Mouse (Mus musculus): ENCODE results near the gene Olfr492. TPM values are rescaled to one million over a fixed set of nuclear protein-coding genes. Genes with fewer than 3 reads are reported as not detected.

Gene Olfr492
- not detected in 2 replicates for polyA plus RNA-seq (2014; fragmentation: Nextera tagmentation; extraction: Ambion mirVana)

DNA sequence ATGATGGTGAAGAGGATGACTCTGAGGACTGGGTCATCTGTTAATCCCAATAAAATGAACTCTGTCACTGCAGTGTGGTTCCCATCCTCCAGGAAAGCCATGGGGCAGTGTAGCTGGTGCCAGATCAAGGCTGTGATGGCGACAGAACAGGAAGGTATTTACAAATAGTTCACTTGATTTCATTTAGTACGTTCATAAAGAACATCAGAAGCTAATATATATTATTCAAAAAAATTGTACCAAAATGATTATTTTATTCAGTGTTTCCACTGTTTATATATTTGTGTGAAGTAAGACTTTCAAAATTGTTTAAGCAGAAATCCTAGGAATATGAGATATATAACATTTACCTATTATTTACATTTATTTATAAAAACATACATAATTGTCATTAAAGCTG lies at the start of gene Olfr492:
Olfr492 (minus strand) TSS at position 101 of the 400 bp plus-strand sequence.
- H3K9ac ChIP-seq (replicated peaks; ENCODE audit: low read depth, low read length), result no peak within 1 kb of the TSS
- H3K4me1 ChIP-seq (ENCODE audit: control insufficient read depth, insufficient read depth, low read length), result no peaks in the 10 kb centered on the region
- H3K4me2 ChIP-seq (ENCODE audit: low read depth, low read length), result no peak within 1 kb of the TSS
- no peak for ATAC-seq (ENCODE audit: low read depth)
- no peak within 1 kb of the TSS for H3K4me3 ChIP-seq (ENCODE audit: low read depth, low read length)
- no peak within 1 kb of the TSS for H3K27ac ChIP-seq (ENCODE audit: low read depth, low read length)
- no peaks in the 10 kb centered on the region for H3K9me3 ChIP-seq (ENCODE audit: control insufficient read depth, low read length)
- WGBS, result 83% methylated on average over 2 of the region's 2 CpGs
- no peaks in the 10 kb centered on the region for H3K27me3 ChIP-seq (ENCODE audit: control insufficient read depth, insufficient read depth, low read length)
- H3K36me3 ChIP-seq (ENCODE audit: control insufficient read depth, insufficient read depth, low read length), result no peaks in the 10 kb centered on the region

DNA sequence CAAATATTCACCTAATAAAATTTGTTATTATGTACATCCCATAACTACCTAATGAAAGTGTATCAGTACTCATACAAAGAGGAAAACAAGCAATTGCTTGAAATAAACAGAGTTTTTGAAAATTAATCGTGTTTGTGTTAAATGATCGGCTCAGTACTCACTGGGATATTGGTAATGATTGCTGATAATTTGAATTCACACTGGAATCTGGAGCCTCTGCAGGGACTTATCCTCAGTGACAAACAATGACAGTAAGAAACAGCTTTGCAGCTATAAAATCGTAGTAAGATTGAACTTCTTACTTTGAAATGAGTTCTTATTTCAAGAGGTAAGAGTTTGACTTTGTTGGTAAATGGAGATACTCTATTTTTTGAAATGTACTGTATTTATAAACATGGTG lies 41.6 kb upstream of the Olfr492 start, which contains the start of gene Olfr494:
Olfr494 (plus strand) TSS at position 301 of the 400 bp plus-strand sequence.
- H3K4me1 ChIP-seq (ENCODE audit: control insufficient read depth, insufficient read depth, low read length), result no peaks in the 10 kb centered on the region
- no peak within 1 kb of the TSS for H3K9ac ChIP-seq (replicated peaks; ENCODE audit: low read depth, low read length)
- ATAC-seq (ENCODE audit: low read depth), result no peak
- H3K27me3 ChIP-seq (ENCODE audit: control insufficient read depth, insufficient read depth, low read length), result no peaks in the 10 kb centered on the region
- H3K4me2 ChIP-seq (ENCODE audit: low read depth, low read length), result no peak within 1 kb of the TSS
- H3K36me3 ChIP-seq (ENCODE audit: control insufficient read depth, insufficient read depth, low read length), result no peaks in the 10 kb centered on the region
- no peak within 1 kb of the TSS for H3K4me3 ChIP-seq (ENCODE audit: low read depth, low read length)
- H3K9me3 ChIP-seq (ENCODE audit: control insufficient read depth, low read length), result no peaks in the 10 kb centered on the region
- WGBS, result 88% methylated on average over 3 of the region's 3 CpGs
- no peak within 1 kb of the TSS for H3K27ac ChIP-seq (ENCODE audit: low read depth, low read length)

DNA sequence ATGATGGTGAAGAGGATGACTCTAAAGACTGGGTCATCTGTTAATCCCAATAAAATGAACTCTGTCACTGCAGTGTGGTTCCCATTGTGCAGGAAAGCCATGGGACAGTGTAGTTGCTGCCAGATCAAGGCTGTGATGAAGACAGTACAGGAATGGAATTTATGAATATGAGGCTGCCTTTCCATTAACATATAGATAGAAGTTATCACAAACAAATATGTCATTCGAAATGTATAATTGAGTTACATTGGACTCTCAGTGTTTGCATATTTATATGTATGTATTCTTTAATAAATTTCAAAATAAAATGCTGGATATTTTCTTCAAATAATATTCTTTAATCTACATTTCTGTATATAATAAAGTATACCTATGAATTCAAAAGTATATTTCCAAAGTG lies 23.4 kb upstream of the Olfr492 start, which contains the start of gene Olfr493:
Olfr493 (minus strand) TSS at position 101 of the 400 bp plus-strand sequence.
- no peak for ATAC-seq (ENCODE audit: low read depth)
- Histone ChIP-seq H3K9me3 (ENCODE audit: control insufficient read depth, low read length) (no peaks in the 10 kb centered on the region), H3K36me3 (ENCODE audit: control insufficient read depth, insufficient read depth, low read length) (no peaks in the 10 kb centered on the region), H3K4me3 (ENCODE audit: low read depth, low read length) (no peak within 1 kb of the TSS), H3K9ac (replicated peaks; ENCODE audit: low read depth, low read length) (no peak within 1 kb of the TSS), H3K4me2 (ENCODE audit: low read depth, low read length) (no peak within 1 kb of the TSS), H3K27ac (ENCODE audit: low read depth, low read length) (no peak within 1 kb of the TSS), H3K4me1 (ENCODE audit: control insufficient read depth, insufficient read depth, low read length) (no peaks in the 10 kb centered on the region), H3K27me3 (ENCODE audit: control insufficient read depth, insufficient read depth, low read length) (no peaks in the 10 kb centered on the region)
- WGBS, result 80% methylated on average over 1 of the region's 1 CpGs

DNA sequence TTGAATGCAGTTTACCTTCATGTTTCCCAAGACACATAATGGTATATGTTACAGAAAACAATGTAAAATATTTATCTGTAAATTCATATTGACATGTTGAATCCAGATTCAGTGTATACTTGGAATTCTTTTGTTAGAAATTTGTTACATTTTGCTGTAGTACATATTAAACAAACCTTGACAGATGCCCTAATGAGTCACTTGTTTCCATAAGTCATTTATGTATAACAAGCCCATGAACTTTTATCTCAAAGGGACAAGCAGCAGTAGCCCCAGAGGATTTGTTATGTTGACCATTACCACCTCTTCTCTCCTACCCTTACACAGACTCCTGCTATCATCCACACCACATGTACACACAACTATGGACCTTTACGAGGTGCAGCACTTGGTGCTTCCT lies 10.3 kb downstream of the Olfr492 start, which contains the start of gene Olfr491:
Olfr491 (plus strand) TSS at position 301 of the 400 bp plus-strand sequence.
- no peak within 1 kb of the TSS for H3K27ac ChIP-seq (ENCODE audit: low read depth, low read length)
- ATAC-seq (ENCODE audit: low read depth), result no peak
- H3K4me3 ChIP-seq (ENCODE audit: low read depth, low read length), result no peak within 1 kb of the TSS
- no peak within 1 kb of the TSS for H3K4me2 ChIP-seq (ENCODE audit: low read depth, low read length)
- H3K4me1 ChIP-seq (ENCODE audit: control insufficient read depth, insufficient read depth, low read length), result no peaks in the 10 kb centered on the region
- H3K27me3 ChIP-seq (ENCODE audit: control insufficient read depth, insufficient read depth, low read length), result no peaks in the 10 kb centered on the region
- WGBS, result 70% methylated on average over 1 of the region's 1 CpGs
- no peak within 1 kb of the TSS for H3K9ac ChIP-seq (replicated peaks; ENCODE audit: low read depth, low read length)
- no peaks in the 10 kb centered on the region for H3K36me3 ChIP-seq (ENCODE audit: control insufficient read depth, insufficient read depth, low read length)
- no peaks in the 10 kb centered on the region for H3K9me3 ChIP-seq (ENCODE audit: control insufficient read depth, low read length)

DNA sequence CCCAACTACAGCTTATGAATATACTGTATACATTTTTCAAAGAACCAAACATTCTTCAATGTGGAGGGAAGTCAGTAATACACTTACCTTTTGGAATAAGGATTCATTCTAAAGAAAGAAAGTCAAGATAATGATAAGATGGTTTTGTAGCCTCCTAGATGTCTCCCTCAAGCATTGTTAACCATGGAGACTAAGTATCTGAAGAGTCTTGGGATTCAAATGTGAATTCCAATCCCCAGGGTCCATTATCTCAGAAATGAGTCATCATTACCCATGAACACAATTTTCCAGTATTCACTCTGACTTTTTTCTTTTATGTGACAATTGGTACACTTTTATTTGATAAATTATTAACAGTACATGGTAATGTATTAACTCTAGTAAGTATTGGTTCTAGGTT lies 34.6 kb downstream of the Olfr492 start, which contains the start of gene Olfr490:
Olfr490 (minus strand) TSS at position 101 of the 400 bp plus-strand sequence.
- Histone ChIP-seq H3K4me2 (ENCODE audit: low read depth, low read length) (no peak within 1 kb of the TSS), H3K4me3 (ENCODE audit: low read depth, low read length) (no peak within 1 kb of the TSS), H3K27me3 (ENCODE audit: control insufficient read depth, insufficient read depth, low read length) (no peaks in the 10 kb centered on the region), H3K36me3 (ENCODE audit: control insufficient read depth, insufficient read depth, low read length) (no peaks in the 10 kb centered on the region), H3K9me3 (ENCODE audit: control insufficient read depth, low read length) (no peaks in the 10 kb centered on the region), H3K4me1 (ENCODE audit: control insufficient read depth, insufficient read depth, low read length) (no peaks in the 10 kb centered on the region), H3K27ac (ENCODE audit: low read depth, low read length) (no peak within 1 kb of the TSS), H3K9ac (replicated peaks; ENCODE audit: low read depth, low read length) (no peak within 1 kb of the TSS)
- no peak for ATAC-seq (ENCODE audit: low read depth)

Other genes with a start within 250 kb of the Olfr492 start
- not detected in 2 replicates for gene Olfr481, start 243.8 kb downstream of the Olfr492 start, polyA plus RNA-seq (2014; fragmentation: Nextera tagmentation; extraction: Ambion mirVana)
- not detected in 2 replicates for gene Olfr482, start 226.1 kb downstream of the Olfr492 start, polyA plus RNA-seq (2014; fragmentation: Nextera tagmentation; extraction: Ambion mirVana)
- gene Olfr483, start 222.8 kb downstream of the Olfr492 start, polyA plus RNA-seq (2014; fragmentation: Nextera tagmentation; extraction: Ambion mirVana), result not detected in 2 replicates
- not detected in 2 replicates for gene Olfr484, start 196.2 kb downstream of the Olfr492 start, polyA plus RNA-seq (2014; fragmentation: Nextera tagmentation; extraction: Ambion mirVana)
- not detected in 2 replicates for gene Olfr485, start 163.8 kb downstream of the Olfr492 start, polyA plus RNA-seq (2014; fragmentation: Nextera tagmentation; extraction: Ambion mirVana)
- not detected in 2 replicates for gene Olfr486, start 150.9 kb downstream of the Olfr492 start, polyA plus RNA-seq (2014; fragmentation: Nextera tagmentation; extraction: Ambion mirVana)
- not detected in 2 replicates for gene Olfr487, start 109.0 kb downstream of the Olfr492 start, polyA plus RNA-seq (2014; fragmentation: Nextera tagmentation; extraction: Ambion mirVana)
- gene Olfr488, start 65.3 kb downstream of the Olfr492 start, polyA plus RNA-seq (2014; fragmentation: Nextera tagmentation; extraction: Ambion mirVana), result not detected in 2 replicates
- gene Olfr490, start 34.7 kb downstream of the Olfr492 start, polyA plus RNA-seq (2014; fragmentation: Nextera tagmentation; extraction: Ambion mirVana), result not detected in 2 replicates
- not detected in 2 replicates for gene Olfr491, start 10.2 kb downstream of the Olfr492 start, polyA plus RNA-seq (2014; fragmentation: Nextera tagmentation; extraction: Ambion mirVana)
- gene Olfr493, start 23.3 kb upstream of the Olfr492 start, polyA plus RNA-seq (2014; fragmentation: Nextera tagmentation; extraction: Ambion mirVana), result not detected in 2 replicates
- not detected in 2 replicates for gene Olfr494, start 41.7 kb upstream of the Olfr492 start, polyA plus RNA-seq (2014; fragmentation: Nextera tagmentation; extraction: Ambion mirVana)
- not detected in 2 replicates for gene Olfr495, start 69.5 kb upstream of the Olfr492 start, polyA plus RNA-seq (2014; fragmentation: Nextera tagmentation; extraction: Ambion mirVana)
- not detected in 2 replicates for gene Olfr497, start 96.7 kb upstream of the Olfr492 start, polyA plus RNA-seq (2014; fragmentation: Nextera tagmentation; extraction: Ambion mirVana)
- gene Olfr498, start 141.7 kb upstream of the Olfr492 start, polyA plus RNA-seq (2014; fragmentation: Nextera tagmentation; extraction: Ambion mirVana), result not detected in 2 replicates
- not detected in 2 replicates for gene Olfr502, start 201.4 kb upstream of the Olfr492 start, polyA plus RNA-seq (2014; fragmentation: Nextera tagmentation; extraction: Ambion mirVana)
- not detected in 2 replicates for gene Olfr503, start 220.9 kb upstream of the Olfr492 start, polyA plus RNA-seq (2014; fragmentation: Nextera tagmentation; extraction: Ambion mirVana)
- not detected in 2 replicates for gene Olfr504, start 242.1 kb upstream of the Olfr492 start, polyA plus RNA-seq (2014; fragmentation: Nextera tagmentation; extraction: Ambion mirVana)